Mouse (Mus musculus): ENCODE data around the gene Kctd12. TPM values are rescaled to one million over a fixed set of nuclear protein-coding genes. Genes with fewer than 3 reads are reported as not detected.

Gene Kctd12
- total RNA-seq, 1 experiment: 2.5 TPM

- TF ChIP-seq MAFK (IDR thresholded peaks at IDR 0.05; ENCODE audit: insufficient read depth, low read depth, low read length) (no peak), ZC3H11A (IDR thresholded peaks at IDR 0.05; ENCODE audit: borderline replicate concordance, low read depth, low read length) (peak; percentile 58; the same call in 1 of the 2 replicates)
- in situ Hi-C loops (cut with MboI; ENCODE audit: low sequenced_read_pairs in 2 of 2, unreplicated experiment in 2 of 2): loop anchor here in 1 of 2 experiments (5.0 kb wide), 1 partner anchor 525 kb away; no protein-coding TSS in a partner anchor
- no peak overlapping the region for H3K9ac ChIP-seq (ENCODE audit: insufficient read depth, low read depth, low read length, poor library complexity, severe bottlenecking)
- DNase-seq (ENCODE audit: low read depth, low spot score): peak; percentile 62
- no peaks in the 10 kb centered on the region for H3K4me1 ChIP-seq (ENCODE audit: control insufficient read depth in 2 of 2, insufficient read depth in 2 of 2, low read length in 2 of 2, poor library complexity in 1 of 2)
- H3K36me3 ChIP-seq (ENCODE audit: control insufficient read depth, insufficient read depth, low read length, poor library complexity, severe bottlenecking): no peaks in the 10 kb centered on the region
- no peak overlapping the region for H3K27ac ChIP-seq (ENCODE audit: insufficient read depth, low read depth, low read length, poor library complexity, severe bottlenecking)
- no peaks in the 10 kb centered on the region for H3K9me3 ChIP-seq (ENCODE audit: control insufficient read depth, insufficient read depth, low read depth, low read length)
- H3K4me3 ChIP-seq (ENCODE audit: insufficient read depth in 1 of 2, low read depth in 1 of 2, low read length in 2 of 2, poor library complexity in 1 of 2, severe bottlenecking in 1 of 2): no peak overlapping the region
Measured at GRCm38 (mm10) chr14:103012563-103013150, 30.2 kb upstream of the Kctd12 start.

DNA sequence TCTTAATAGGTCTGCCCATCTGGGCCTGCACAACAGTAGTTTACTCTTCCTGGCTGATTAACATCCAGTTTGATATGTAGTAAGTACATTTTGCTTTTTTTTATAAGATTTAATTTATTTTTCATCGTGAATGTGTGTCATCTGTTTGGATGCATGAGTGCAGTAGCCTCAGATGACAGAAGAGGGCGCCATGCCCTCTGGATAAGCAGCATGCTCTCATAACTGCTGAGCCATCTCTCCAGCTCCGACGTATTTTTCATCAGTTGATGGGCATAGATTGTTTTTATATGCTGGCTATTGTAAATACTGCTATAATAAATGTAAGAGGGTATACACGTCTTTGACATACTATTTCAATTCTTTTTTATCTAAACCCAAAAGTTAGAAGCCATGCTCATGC lies 29.3 kb upstream of the Kctd12 start:
- peak; percentile 44 for DNase-seq (ENCODE audit: low read depth, low spot score)
- no peaks in the 10 kb centered on the region for H3K4me1 ChIP-seq (ENCODE audit: control insufficient read depth in 2 of 2, insufficient read depth in 2 of 2, low read length in 2 of 2, poor library complexity in 1 of 2)
- no peaks in the 10 kb centered on the region for H3K9me3 ChIP-seq (ENCODE audit: control insufficient read depth, insufficient read depth, low read depth, low read length)
- H3K9ac ChIP-seq (ENCODE audit: insufficient read depth, low read depth, low read length, poor library complexity, severe bottlenecking): no peak overlapping the region
- in situ Hi-C loops (cut with MboI; ENCODE audit: low sequenced_read_pairs in 2 of 2, unreplicated experiment in 2 of 2): loop anchor here in 1 of 2 experiments (5.0 kb wide), 1 partner anchor 526 kb away; no protein-coding TSS in a partner anchor
- no peak overlapping the region for H3K27ac ChIP-seq (ENCODE audit: insufficient read depth, low read depth, low read length, poor library complexity, severe bottlenecking)
- TF ChIP-seq ZNF384 (IDR thresholded peaks at IDR 0.05; ENCODE audit: low read depth, low read length) (no peak), CHD2 (IDR thresholded peaks at IDR 0.05; ENCODE audit: low read depth, low read length) (no peak), HCFC1 (IDR thresholded peaks at IDR 0.05; ENCODE audit: borderline replicate concordance, insufficient read depth, low read length) (no peak), MAFK (IDR thresholded peaks at IDR 0.05; ENCODE audit: insufficient read depth, low read depth, low read length) (peak; percentile 70), ZC3H11A (IDR thresholded peaks at IDR 0.05; ENCODE audit: borderline replicate concordance, low read depth, low read length) (peak; percentile 48; the same call in 1 of the 2 replicates)
- H3K4me3 ChIP-seq (ENCODE audit: insufficient read depth in 1 of 2, low read depth in 1 of 2, low read length in 2 of 2, poor library complexity in 1 of 2, severe bottlenecking in 1 of 2): no peak overlapping the region
- H3K36me3 ChIP-seq (ENCODE audit: control insufficient read depth, insufficient read depth, low read length, poor library complexity, severe bottlenecking): no peaks in the 10 kb centered on the region

GRCm38 (mm10) chr14:103007737-103008136 lies 25.3 kb upstream of the Kctd12 start:
- no peaks in the 10 kb centered on the region for H3K4me1 ChIP-seq (ENCODE audit: control insufficient read depth in 2 of 2, insufficient read depth in 2 of 2, low read length in 2 of 2, poor library complexity in 1 of 2)
- no peak overlapping the region for H3K9ac ChIP-seq (ENCODE audit: insufficient read depth, low read depth, low read length, poor library complexity, severe bottlenecking)
- in situ Hi-C loops (cut with MboI; ENCODE audit: low sequenced_read_pairs in 2 of 2, unreplicated experiment in 2 of 2): no loop called here
- H3K36me3 ChIP-seq (ENCODE audit: control insufficient read depth, insufficient read depth, low read length, poor library complexity, severe bottlenecking): no peaks in the 10 kb centered on the region
- DNase-seq (ENCODE audit: low read depth, low spot score): no peak
- H3K9me3 ChIP-seq (ENCODE audit: control insufficient read depth, insufficient read depth, low read depth, low read length): no peaks in the 10 kb centered on the region
- TF ChIP-seq MAFK (IDR thresholded peaks at IDR 0.05; ENCODE audit: insufficient read depth, low read depth, low read length) (no peak), ZC3H11A (IDR thresholded peaks at IDR 0.05; ENCODE audit: borderline replicate concordance, low read depth, low read length) (no peak), HCFC1 (IDR thresholded peaks at IDR 0.05; ENCODE audit: borderline replicate concordance, insufficient read depth, low read length) (no peak), ZNF384 (IDR thresholded peaks at IDR 0.05; ENCODE audit: low read depth, low read length) (no peak), CHD2 (IDR thresholded peaks at IDR 0.05; ENCODE audit: low read depth, low read length) (no peak)
- no peak overlapping the region for H3K4me3 ChIP-seq (ENCODE audit: insufficient read depth in 1 of 2, low read depth in 1 of 2, low read length in 2 of 2, poor library complexity in 1 of 2, severe bottlenecking in 1 of 2)
- H3K27ac ChIP-seq (ENCODE audit: insufficient read depth, low read depth, low read length, poor library complexity, severe bottlenecking): no peak overlapping the region

DNA sequence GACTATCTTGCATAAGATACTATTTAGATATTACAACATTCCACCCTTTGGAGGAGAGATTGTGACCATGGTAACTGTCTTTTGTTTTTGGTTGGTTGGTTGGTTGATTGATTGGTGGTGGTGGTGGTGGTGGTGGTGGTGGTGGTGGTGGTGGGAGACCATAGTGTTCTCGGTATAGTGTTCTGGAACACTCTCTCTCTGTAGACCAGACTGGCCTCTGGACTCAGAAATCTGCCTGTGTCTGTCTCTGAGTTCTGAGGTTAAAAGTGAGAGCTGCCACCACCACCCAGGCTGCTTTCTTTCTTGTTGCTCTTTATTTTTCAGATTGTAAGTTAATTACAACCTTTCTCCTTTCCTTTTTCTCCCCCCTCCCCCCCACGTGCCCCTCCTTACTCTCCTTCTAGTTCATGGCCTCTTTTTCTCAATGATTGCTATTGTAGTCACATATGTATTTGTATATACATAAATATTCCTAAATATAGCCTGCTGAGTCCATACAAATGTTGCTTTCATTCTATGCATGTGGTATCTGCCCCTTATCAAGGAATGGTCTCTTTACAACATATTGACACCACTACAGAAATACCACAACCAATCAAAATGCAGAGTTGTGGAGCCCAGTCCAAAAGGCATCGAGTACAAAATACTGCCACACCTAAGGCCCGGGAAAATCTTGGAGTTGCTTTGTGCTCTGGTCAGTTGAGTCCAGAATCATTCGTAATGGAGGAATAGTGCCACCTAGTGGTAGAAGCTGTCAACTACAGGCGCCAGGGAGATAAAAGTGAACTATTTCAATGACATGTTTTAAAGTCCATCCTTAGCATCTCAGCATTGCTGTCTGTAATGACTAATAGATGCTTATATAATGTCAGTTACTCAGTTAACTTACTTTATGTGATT lies 12.5 kb upstream of the Kctd12 start:
- no peak for TF ChIP-seq ZNF384 (IDR thresholded peaks at IDR 0.05; ENCODE audit: low read depth, low read length)
- TF ChIP-seq ZC3H11A (IDR thresholded peaks at IDR 0.05; ENCODE audit: borderline replicate concordance, low read depth, low read length): peak; percentile 84; the same call in 1 of the 2 replicates
- in situ Hi-C loops (cut with MboI; ENCODE audit: low sequenced_read_pairs in 2 of 2, unreplicated experiment in 2 of 2): no loop called here
- Histone ChIP-seq H3K4me1 (ENCODE audit: control insufficient read depth in 2 of 2, insufficient read depth in 2 of 2, low read length in 2 of 2, poor library complexity in 1 of 2) (no peaks in the 10 kb centered on the region), H3K9me3 (ENCODE audit: control insufficient read depth, insufficient read depth, low read depth, low read length) (no peaks in the 10 kb centered on the region), H3K27ac (ENCODE audit: insufficient read depth, low read depth, low read length, poor library complexity, severe bottlenecking) (no peak overlapping the region), H3K9ac (ENCODE audit: insufficient read depth, low read depth, low read length, poor library complexity, severe bottlenecking) (no peak overlapping the region), H3K36me3 (ENCODE audit: control insufficient read depth, insufficient read depth, low read length, poor library complexity, severe bottlenecking) (no peaks in the 10 kb centered on the region), H3K4me3 (ENCODE audit: insufficient read depth in 1 of 2, low read depth in 1 of 2, low read length in 2 of 2, poor library complexity in 1 of 2, severe bottlenecking in 1 of 2) (no peak overlapping the region)
- peak; percentile 66 for DNase-seq (ENCODE audit: low read depth, low spot score)

Measured in ES-E14 (cell line).